Mouse (Mus musculus): ENCODE results near the gene Rad21l.

Gene Rad21l

DNA sequence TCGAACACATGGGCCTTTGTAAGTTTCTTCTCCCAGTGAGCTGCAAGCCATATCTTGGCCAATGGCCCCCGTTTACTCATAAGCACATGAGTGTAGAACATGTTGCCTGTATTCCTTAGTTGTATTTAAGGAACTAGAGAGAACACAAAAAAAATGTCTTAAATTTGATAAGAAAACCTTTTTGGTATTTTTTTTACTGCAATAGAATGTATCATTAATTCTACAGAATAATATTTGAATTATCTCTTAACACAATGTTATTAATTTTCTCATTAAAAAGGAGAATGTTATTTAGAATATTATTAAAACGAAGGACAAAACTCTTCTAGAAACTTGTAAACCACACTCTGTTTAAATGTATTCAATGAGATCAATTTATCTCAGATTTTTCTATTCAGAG, at the start of gene Rad21l:
TSS of gene Rad21l (minus strand) at position 101 of the 400 bp plus-strand sequence.
- DNase-seq (ENCODE audit: low spot score in 2 of 2), result no peak

DNA sequence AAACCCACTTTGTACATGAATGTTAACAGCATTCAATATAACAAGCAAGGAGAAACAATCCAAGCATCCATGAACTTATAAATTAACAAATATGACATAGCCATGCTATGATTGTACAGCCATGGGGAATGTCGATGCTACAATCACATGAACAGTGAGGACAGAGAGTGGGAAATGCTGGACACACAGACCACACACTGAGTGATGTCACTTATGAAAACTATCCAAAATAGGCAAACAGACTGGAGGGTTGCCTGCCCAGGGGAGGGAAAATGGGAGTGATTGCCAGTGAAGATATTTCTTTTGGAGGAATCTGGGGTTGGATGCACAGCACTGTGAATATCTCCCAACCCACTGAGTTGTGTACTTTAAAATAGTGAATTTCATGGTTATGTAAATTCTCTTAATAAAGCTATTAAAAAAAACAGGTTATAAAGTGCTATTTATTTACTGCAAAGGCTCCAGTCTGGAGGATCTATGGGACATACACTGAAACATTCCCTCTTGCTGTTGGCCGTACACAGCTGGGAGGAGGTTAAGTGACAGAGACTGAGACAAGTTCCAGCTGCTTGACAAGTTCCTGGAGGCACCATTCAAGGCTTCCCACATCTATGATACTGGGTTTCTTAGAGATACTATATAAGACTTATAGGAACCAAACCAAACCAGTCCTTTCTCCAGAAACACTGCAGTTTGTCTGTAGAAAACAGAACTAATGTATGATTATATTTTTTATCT, 48.2 kb upstream of the Rad21l start:
- no peak for DNase-seq (ENCODE audit: low spot score in 2 of 2)

DNA sequence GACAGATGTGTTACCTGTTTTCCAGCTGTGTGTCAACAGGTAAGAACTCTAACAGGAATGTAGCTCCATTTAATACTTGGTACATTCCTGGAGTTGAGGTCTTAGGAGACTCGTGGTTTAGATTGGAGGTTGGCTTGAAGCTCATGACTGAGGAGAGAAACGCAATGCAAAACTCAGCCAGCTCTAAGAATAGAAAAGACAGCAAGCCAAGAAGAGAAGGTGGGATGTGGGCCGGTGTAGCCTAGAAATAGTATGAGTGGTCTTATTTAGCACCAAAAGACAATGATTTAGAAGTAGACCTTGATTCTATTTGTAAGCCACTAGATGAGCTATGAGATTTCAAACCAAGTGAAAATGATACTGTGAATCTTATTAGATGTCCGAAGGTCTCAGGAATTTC, 47.2 kb upstream of the Rad21l start:
- DNase-seq (ENCODE audit: low spot score in 2 of 2), result no peak

DNA sequence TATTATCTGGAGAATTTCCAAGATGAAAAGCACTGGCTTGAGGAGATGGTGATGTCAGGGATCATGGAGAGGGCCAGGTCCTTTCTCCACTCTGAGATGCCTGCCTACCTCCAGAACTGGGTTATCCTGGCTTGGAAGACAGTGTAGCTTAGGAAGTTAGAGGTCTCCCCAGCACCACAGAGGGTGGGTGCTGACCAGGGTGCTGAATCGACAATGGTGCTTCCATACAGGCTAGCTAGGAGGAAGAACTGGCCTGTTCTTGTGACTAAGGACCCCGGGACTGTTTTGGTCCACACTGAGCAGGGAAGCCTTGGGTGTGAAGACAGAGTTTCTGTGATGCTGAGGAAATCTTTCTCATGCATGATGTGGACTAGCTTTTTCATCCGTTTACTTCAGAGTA, 44.3 kb upstream of the Rad21l start:
- peak in 1 of 2 experiments; percentile 21 for DNase-seq (ENCODE audit: low spot score in 2 of 2)

DNA sequence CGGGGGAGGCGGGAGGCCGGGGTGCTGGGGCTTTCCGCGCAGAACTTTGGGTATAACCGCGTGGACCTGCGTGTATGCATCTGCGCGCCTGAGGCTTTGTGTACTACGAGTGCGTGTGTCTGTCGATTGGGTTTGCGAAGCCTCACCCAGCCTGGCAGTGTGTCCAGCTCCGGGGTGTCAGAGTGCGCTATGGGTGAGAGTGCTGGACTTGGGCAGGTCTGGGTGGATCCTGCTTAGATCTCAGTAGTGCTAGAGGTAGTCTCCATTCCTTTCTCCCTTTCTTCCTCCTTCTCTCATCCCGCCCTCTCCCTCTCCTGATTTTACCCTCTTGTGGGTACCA, 34.5 kb upstream of the Rad21l start:
- DNase-seq (ENCODE audit: low spot score in 2 of 2), result no peak

DNA sequence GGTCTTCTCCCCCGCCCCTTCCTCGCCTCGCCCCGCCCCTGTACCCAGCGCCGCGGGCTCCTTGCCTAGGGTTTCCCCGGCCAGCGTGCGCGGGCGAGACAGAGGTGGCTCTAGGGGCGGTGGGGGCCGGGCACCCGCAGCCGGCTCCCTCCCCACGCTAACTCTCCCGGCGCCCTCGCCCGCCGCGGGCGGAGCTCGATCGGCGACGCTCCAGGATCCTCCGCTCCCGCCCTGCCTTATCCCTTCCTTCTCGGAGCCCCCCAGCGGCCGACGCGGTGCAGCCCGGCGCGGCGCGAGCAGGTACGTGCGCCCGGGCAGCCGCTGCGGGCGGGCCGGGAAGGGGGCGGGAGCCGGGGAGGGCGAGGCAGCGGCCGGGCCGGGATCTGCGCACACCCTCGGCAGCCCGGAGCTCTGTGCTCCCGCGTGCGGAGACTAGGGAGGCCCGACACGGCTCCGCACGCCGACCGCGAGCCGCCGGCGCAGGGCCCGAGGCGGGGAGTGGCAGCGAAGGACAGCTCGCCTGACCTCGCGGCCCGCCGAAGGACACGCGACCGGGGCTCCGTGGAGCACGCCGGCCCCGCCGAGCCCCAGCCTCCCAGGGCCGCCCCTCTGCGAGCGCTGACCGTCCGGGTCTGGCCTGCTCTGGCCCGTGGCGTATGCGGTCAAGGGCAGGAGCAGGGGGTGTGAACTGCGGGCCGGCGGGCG, 34.0 kb upstream of the Rad21l start:
- no peak for DNase-seq (ENCODE audit: low spot score in 2 of 2)

DNA sequence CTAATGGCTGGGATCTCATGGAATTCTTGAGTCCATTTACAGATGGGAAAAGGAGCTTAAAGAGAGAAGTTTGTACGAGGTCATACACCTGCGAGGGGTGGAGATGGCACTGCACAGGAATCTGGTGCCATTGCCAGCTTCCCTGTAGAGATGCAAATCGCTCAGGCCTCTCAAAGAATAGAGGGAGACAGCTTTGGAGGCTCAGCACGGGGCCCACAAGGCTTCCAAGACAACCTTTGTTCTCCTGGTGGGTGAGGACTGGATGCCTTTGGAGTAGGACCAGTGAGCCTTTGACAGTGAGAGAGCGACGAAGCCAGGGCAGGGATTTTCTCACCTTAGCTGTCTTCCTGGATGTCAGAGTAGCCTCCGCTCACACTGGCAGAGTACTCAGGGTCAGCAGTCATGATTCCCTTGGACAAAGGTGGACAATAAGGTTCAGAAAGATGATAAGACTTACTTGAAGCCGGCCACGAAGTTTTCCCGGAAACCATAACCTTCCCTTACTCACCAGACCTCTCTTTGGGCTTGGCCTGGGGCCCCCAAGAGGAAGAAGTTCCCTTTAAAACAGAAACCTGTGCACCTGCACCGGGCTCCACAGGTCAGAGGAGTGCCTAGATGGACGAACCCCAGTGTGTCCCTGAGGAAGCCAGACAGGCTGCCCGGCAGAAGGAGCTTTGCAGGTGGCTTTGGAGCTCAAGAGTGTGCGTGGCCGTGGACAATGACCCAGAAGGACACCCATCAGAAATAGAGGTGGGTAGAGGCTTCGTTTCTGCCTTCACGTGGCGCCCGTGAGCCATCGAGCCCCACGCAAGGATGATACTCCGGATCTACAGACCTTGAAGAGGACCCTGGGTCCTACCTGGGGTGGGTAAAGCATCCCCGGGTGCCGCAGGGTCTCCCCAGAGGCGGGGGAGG, 33.2 kb upstream of the Rad21l start, which contains the start of gene Tmem74b:
TSS of gene Tmem74b (plus strand) at position 778 of the 915 bp plus-strand sequence.
- no peak for DNase-seq (ENCODE audit: low spot score in 2 of 2)

DNA sequence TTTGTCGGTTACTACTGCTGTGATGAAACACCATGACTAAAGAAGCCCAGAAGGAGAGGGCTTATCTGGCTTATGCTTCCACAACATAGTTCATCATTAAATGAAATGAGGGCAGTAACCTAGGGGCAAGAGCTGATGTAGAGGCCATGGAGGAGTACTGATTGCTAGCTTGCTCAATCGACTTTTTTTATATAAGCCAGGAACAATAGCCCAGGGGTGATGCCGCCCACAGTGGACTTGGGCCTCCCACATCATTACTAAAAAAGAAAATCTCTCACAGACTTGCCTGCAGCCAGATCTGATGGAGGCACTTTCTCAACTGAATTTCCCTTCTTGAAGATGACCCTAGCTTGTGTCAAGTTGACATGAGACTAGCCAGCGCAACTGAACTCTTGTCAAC, 14.6 kb upstream of the Rad21l start:
- no peak for DNase-seq (ENCODE audit: low spot score in 2 of 2)

DNA sequence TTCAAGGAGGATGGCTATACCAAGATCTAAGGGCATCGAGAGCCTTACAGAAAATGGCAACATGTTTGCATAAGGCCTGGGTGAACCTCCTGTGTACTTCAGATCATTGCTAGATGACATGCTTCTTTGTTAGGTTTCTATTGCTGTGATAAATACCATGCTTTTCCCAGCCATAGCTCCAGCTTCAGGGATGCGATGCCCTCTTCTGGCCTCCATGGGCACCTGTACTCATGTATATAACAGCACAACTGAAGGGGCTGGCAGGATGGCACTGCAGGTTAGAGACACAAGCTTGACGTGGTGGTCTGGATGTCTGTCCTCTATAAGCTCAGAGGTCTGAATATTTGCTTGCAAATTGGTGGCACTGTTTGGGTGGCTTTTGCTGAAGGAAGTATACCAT, 14.0 kb upstream of the Rad21l start:
- no peak for DNase-seq (ENCODE audit: low spot score in 2 of 2)

DNA sequence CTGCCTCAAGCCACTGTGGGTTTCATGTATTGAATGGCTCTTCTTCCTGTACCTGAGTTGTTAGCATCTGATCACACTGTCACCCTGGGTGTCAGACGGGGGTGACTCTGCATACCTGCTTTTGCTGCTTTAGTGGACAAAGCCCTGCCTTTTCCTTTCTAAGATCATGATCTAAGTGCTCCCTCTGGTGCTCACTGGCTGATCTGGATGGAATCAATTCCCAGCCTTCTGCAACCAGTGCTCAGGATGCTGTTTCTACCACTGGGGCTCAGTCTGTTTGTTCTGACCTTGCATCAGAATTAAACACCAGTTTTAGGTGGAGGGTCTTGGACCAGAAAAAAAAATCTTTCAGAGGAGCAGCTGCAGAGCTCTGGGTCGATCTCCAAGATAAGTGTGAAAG, 7.9 kb upstream of the Rad21l start:
- no peak for DNase-seq (ENCODE audit: low spot score in 2 of 2)

DNA sequence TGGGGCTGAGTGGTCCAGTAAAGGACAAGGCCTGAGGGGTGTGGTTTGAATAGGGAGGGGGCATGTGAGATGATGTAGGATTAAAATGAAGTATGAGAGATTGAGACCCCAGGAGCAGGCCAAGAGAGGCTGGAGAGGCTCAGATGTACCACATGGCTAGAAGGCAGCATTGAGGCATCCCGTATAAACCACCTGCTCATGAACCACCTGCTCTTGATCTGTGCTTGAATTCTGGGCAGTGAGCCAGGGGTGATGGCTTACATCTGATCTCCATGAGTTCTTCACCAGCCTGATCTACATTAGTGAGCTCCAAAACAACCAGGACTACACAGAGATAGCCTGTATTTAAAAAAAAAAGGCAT, 2.6 kb upstream of the Rad21l start:
- DNase-seq (ENCODE audit: low spot score in 2 of 2), result no peak

DNA sequence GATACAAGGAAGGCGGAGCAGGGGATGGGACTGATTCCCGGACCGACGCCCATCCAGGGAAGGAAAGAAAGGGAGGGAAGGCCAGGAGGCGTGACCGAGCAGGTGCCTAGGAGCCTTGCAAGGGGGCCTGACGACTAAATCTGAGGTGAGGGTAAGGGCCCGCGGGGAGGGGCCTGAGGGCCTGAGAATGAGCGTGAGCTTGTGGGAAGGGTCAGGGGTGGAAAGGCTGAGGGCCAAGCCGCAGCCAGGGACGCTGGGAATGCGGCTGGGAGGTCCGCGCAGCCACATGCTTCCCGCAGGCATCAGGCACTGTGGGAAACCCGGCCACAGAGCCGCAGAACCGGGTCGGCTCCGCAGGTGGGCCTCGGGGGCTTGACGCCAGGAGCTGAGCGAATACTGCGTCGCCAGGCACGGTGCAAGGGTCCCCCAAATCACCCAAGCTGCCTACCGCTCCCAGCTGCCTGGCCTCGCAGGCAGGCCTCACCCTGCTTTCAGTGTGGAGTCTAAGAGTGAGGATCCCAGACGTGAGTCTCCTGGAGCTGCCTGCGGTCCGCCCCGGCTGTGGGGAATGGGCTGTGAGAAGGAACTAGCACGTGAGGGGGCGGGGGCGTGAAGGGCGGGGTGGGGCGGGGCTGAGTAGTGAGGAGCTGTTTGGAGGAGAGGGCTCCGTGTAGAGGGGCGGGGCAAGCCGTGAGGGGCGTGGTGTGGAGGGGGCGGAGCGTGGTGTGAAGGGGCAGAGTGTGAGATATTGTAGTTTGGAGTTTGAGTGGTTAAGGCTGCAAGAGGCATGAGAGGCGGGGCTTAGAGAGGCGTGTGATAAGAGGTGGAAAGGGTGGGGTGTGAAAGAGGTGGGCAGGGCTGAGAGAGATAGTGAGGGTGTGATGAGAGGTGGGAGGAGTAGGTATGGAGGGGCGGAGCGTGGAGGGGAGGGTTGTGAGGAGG, 2.0 kb upstream of the Rad21l start:
- peak in 1 of 2 experiments; percentile 13 for DNase-seq (ENCODE audit: low spot score in 2 of 2)

DNA sequence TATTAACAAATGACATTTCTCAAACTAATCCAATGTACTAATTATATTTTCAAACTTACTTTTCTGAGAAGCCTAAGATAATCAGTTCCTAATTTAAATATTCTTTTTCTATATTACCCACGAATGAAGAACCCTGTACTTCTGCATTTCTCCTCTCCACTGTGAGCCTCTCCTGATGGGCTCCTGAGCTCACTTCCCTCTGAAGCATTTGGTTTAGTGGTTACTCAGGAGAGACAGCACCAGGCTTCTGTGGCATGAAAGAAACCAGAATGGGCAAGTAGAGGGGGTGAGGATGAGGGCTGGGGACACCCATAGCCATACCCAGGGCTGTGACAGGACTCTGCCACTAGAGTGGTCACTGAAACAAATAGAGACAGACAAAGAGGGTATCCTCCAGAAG, 16.3 kb downstream of the Rad21l start:
- DNase-seq (ENCODE audit: low spot score in 2 of 2), result no peak

DNA sequence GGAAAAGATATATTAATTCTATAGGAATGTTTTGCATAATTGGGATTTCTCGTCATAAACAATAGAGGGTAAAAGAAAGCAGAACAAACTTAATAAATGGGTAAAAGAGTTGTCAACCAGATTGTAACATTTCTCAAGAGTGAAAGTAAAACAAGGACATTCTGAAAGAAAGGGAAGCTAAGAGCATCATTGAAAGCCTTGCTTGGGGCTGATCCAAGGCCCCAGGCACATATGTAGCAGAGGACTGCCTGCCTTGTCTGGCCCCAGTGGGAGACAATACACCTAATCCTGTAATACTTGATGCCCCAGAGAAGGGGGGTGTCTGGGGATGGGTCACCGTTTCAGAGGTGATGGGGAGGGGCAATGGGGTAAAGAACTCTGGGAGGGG, 32.3 kb downstream of the Rad21l start:
- DNase-seq (ENCODE audit: low spot score in 2 of 2), result no peak

DNA sequence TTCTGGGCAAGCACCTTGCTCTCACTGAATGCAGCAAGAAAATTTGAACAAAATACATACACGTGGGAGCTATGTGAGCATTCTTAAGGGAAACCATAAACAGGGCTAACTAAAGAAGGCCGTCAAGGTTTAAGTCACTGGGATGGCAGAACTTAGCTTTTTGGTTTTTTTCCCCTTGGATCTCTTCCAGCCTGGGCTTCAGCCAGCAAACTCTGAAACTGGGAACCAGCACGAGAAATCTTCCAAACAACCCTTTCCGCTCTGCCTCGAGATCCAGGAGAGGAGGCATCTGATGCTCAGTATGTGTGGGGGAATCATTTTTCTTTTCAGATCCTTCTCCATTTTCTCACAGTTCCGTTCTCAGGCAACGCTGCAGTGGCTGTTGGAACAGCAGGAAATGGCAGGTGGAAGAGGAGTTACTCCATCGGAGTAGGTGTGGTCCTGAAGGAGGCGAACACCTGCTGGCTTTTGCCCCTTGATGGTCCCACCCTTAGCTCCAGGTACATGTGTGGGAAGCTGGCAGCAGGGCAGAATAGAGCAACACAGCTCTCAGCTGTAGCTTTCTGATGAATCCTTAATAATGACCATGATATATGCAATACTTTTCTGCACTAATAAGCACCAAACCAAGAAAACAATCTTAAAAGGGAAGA, 32.8 kb downstream of the Rad21l start:
- no peak for DNase-seq (ENCODE audit: low spot score in 2 of 2)

DNA sequence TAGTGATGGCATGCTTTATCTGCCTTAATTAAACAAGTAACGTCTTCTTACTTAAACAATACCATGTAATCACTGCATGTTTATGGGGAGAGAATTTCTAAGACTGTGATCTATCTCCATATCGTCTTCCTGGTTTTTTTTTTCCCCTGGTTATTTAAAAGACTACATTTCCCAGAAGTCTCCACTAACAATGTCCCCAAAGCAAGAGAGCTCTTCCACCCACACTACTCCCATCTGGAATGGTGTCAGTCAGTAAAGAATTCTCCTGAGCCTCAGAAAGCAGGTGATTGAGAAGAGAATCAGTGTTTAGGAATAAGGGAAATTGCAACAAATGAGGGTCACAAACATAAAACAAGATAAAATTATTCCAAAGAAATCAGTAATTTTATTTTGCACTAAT, 33.4 kb downstream of the Rad21l start:
- DNase-seq (ENCODE audit: low spot score in 2 of 2), result no peak

DNA sequence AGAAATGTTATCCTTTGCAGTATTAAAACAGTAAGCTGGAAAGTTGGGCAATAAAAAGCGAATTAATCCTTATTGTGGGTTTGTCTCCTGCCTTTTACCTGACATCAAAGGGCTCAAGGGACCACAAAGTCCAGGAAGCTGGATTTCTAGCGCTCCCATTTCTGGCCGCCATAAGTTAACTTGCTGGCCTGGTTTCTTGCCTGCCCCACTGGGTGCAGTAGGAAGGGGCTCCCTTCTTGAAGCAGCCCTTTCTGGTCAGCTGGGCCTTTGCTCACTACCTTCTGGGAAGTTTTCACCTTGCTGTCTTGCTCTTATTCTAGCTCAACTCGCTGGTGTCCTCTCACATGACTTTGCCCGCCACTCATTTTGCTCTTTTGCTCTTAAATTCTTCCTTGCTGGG, 35.4 kb downstream of the Rad21l start:
- peak in 1 of 2 experiments; percentile 53 for DNase-seq (ENCODE audit: low spot score in 2 of 2)

DNA sequence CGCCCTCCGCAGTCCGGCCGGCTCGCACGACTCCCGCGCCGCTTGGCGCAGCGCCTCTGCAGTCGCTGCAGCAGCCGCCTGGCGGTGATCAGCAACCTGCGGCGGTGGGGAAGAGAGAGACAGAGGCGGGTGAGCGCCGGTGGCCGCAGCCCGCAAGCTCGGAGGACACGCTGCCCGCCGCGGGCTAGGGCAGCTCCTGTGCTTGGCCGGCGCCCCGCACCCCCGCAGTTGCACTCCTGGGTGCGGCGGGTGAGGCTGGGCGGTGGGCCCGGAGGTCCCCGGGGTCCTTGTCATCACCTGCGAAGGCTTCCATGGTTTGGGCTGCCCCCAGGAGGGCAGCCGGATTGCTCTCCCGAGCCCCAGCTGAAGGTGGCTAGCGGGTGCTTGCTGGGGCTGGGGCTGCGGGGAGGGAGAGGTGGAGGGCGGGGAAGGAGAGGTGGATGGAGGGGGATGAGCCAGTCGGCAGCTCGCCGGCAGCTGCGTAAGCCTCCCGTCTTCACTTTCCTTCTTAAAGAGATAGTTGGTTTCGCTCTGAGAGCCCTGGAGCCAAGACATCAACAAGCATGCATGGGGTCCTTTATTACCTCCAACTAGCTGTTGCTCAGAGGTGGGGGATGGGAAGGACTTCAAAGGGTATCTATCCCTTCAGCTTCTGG, 36.0 kb downstream of the Rad21l start, which contains the start of gene Snph:
TSS of gene Snph (minus strand) at position 435 of the 656 bp plus-strand sequence.
- peak; percentile 19 to 64 for DNase-seq (ENCODE audit: low spot score in 2 of 2)

DNA sequence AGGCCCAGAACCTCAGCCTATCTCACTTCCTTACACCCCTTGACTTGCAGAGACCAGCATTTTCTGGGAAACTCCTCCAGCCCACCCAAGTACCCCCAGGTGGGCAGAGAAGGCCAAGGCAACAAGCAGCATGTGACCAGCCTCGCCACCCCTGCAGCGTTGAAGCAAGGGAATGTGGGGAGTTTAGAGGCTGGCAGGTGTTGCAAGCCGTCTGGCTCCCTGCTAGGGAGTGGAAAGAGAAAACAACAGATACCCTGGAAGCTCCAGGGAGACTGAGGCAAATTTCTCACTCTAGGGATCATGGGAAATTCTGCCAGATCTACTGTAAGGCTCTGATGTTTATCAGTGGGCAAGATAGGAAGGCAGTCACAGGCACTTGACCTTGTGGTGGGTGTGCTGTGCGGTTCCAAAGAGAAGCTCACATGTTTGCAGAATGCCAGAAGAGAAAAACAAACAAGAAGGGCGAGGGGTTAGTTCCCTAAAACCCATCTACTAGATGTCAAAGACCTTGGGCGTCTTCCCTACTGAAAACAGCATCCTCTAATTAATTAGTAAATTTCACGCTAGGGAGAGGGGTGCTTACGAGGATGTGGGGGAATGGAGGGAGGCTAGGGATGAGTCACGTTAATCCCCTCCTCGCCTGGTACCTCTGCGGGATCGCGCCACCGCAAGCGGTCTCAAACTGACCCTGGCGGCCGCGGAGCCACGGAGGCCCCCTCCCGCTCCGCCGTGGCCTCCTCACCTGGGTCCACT, 36.8 kb downstream of the Rad21l start:
- peak in 1 of 2 experiments; percentile 39 for DNase-seq (ENCODE audit: low spot score in 2 of 2)
